Mouse (Mus musculus): ENCODE results near the gene 4930524B15Rik.

GRCm38 (mm10) chr11:32027474-32028342 lies 62.3 kb downstream of the 4930524B15Rik start:
- TF ChIP-seq CTCF (IDR thresholded peaks at IDR 0.05; ENCODE audit: extremely low read depth, insufficient read length, insufficient replicate concordance, low read depth, low read length) (no peak), POLR2A (IDR thresholded peaks at IDR 0.05; ENCODE audit: low read depth, low read length) (no peak)

Data from small intestine, adult 2 months (tissue).